Mouse (Mus musculus) 3T3-L1 (cell line): ENCODE measurements around the gene Sprr2a2.
"Not testable (repeated sequence)": the region's sequence is repeated elsewhere in the genome, so short reads cannot be mapped to it uniquely, and the experiment has no call there.

Experiments
- DNase-seq: peaks from one replicate; pipeline ENCODE4 v3.0.0-alpha.2; 2015; ENCODE audit warnings: low read depth, low spot score

The Sprr2a2 gene

GRCm38 (mm10) chr3:92215569-92215968 lies at the start of gene Sprr2a2, which contains the start of gene Sprr2a1:
TSS of gene Sprr2a2 (plus strand) at chr3:92215920.
TSS of gene Sprr2a1 (plus strand) at chr3:92215799.
- DNase-seq: not testable (repeated sequence)

GRCm38 (mm10) chr3:92169847-92170246 lies 45.9 kb upstream of the Sprr2a2 start:
- DNase-seq: no peak

GRCm38 (mm10) chr3:92176880-92177279 lies 38.8 kb upstream of the Sprr2a2 start:
- DNase-seq: no peak

- no peak for DNase-seq
These were observed 20.1 kb upstream of the Sprr2a2 start for GRCm38 (mm10) chr3:92195512-92196200.

GRCm38 (mm10) chr3:92211133-92211925 lies 4.4 kb upstream of the Sprr2a2 start:
- not testable (repeated sequence) for DNase-seq

GRCm38 (mm10) chr3:92212059-92212458 lies 3.7 kb upstream of the Sprr2a2 start:
- DNase-seq: not testable (repeated sequence)

- not testable (repeated sequence) for DNase-seq
These were observed 2.1 kb upstream of the Sprr2a2 start for GRCm38 (mm10) chr3:92213651-92214050.

GRCm38 (mm10) chr3:92219031-92219430 lies 3.3 kb downstream of the Sprr2a2 start:
- DNase-seq: not testable (repeated sequence)

- not testable (repeated sequence) for DNase-seq
These were observed 8.0 kb downstream of the Sprr2a2 start for GRCm38 (mm10) chr3:92223708-92224107.

GRCm38 (mm10) chr3:92227410-92227809 lies 11.7 kb downstream of the Sprr2a2 start:
- DNase-seq: not testable (repeated sequence)

- not testable (repeated sequence) for DNase-seq
These were observed 20.9 kb downstream of the Sprr2a2 start for GRCm38 (mm10) chr3:92236463-92237189.

- DNase-seq: not testable (repeated sequence)
These were observed 23.0 kb downstream of the Sprr2a2 start for GRCm38 (mm10) chr3:92238736-92239135.

- DNase-seq: not testable (repeated sequence)
These were observed 23.5 kb downstream of the Sprr2a2 start for GRCm38 (mm10) chr3:92239197-92239596.

GRCm38 (mm10) chr3:92244833-92245232 lies 29.1 kb downstream of the Sprr2a2 start:
- DNase-seq: not testable (repeated sequence)

- not testable (repeated sequence) for DNase-seq
These were observed 30.5 kb downstream of the Sprr2a2 start for GRCm38 (mm10) chr3:92246245-92246644.

GRCm38 (mm10) chr3:92248494-92248893 lies 32.8 kb downstream of the Sprr2a2 start:
- DNase-seq: not testable (repeated sequence)

- not testable (repeated sequence) for DNase-seq
These were observed 34.7 kb downstream of the Sprr2a2 start for GRCm38 (mm10) chr3:92250450-92250849.

- not testable (repeated sequence) for DNase-seq
These were observed 38.1 kb downstream of the Sprr2a2 start for GRCm38 (mm10) chr3:92253860-92254259.

GRCm38 (mm10) chr3:92258526-92258925 lies 42.8 kb downstream of the Sprr2a2 start:
- DNase-seq: not testable (repeated sequence)

GRCm38 (mm10) chr3:92263462-92263861 lies 47.7 kb downstream of the Sprr2a2 start:
- DNase-seq: not testable (repeated sequence)

- DNase-seq: not testable (repeated sequence)
These were observed 55.8 kb downstream of the Sprr2a2 start for GRCm38 (mm10) chr3:92271414-92271985.
